Mouse (Mus musculus): ENCODE data around the gene Kif7.
A peak's percentile ranks its signal among the peaks of the same experiment; 100 is the strongest.

Gene Kif7

DNA sequence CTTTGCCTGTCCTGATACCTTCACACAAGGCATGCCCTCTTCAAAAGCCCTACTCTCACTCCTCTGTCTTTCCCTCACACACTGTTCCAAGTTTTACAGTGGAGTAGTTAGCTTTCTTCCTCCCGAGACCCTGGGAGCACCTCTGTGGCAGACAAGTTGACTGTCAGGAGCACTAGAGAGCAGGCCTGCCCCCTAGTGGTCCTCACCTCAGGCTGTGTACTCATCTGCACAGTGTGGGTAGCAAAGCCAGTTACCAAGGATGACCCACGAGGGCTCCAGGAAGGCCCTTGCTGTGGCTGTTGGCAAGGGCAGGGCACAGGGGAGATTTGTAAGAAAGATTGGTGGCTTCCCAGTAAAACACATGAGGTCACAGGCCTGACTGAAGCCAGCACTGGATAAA is 11.6 kb upstream of the Kif7 start:
- peak in 1 of 2 experiments; percentile 57 for DNase-seq (ENCODE audit: low spot score in 2 of 2)

GRCm38 (mm10) chr7:79721386-79721977 is 6.0 kb upstream of the Kif7 start:
- peak in 1 of 2 experiments; percentile 53 for DNase-seq (ENCODE audit: low spot score in 2 of 2)

DNA sequence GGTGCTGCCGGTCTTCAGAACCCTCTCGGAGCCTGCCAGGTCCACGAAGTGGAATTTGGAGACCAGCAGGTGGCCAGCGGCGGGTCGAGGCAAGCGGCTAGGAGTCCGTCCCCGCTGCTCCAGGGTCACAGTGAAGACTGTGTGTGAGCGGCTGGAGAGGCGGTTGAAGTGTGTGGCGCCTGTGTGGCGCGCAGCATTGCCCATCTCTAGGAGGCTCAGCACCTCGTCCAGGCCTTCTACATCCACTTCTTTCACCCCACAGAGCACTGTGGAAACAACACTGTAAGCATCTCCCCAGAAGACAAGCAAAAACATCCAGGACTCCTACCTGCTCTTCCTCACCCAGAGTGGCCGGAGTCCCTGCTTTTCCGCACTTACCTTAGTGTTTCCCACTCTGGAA is 4.7 kb downstream of the Kif7 start:
- no peak for DNase-seq (ENCODE audit: low spot score in 2 of 2)

DNA sequence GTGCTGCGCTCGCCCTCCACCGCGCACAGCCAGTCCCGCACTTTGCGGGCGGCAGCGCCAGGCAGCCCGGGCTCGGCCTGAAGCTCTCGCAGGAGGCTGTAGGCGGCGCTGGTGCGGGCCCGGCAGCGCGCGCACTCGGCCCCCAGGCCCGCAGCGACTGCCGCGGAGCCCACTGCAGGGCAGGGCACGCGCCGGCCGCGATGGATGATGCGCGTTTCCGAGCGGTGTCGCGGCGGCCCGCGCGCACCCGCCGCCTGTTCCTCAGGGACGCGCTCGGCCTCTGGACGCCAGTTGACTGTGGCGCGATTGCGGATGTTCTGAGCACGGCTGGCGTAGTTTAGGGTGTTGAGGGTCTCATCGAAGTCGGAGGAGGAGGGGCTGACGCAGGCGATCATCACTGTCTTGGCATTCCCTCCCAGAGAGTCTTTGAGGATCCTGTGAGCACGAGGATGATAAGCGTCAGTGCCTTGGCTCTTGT is 5.4 kb downstream of the Kif7 start:
- peak in 1 of 2 experiments; percentile 64 for DNase-seq (ENCODE audit: low spot score in 2 of 2)

- DNase-seq (ENCODE audit: low spot score in 2 of 2), result no peak
Observed at GRCm38 (mm10) chr7:79705210-79705609, 10.3 kb downstream of the Kif7 start.

GRCm38 (mm10) chr7:79702755-79703154 is 12.8 kb downstream of the Kif7 start:
- DNase-seq (ENCODE audit: low spot score in 2 of 2), result no peak

DNA sequence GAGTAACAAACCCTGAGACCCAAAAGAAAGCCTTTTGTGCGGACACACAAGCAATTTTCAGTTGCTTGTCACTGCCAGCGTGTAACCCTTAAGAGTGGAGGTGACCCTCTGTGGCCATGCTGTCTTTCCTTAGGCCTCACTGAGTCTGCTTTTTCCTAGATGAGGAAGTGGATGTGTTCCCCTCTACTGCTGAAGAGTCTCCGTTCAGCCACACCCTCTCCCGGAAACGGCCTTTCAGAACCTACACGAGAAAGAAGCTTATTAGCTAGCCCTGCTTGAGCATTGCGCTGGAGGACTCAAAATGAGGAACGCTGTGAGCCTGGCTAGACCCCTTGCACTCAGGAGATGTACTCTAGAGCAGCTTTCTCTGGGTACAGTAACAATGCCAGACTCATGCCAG is 19.0 kb downstream of the Kif7 start:
- DNase-seq (ENCODE audit: low spot score in 2 of 2), result no peak

- DNase-seq (ENCODE audit: low spot score in 2 of 2), result no peak
Observed at GRCm38 (mm10) chr7:79680231-79680630, 35.3 kb downstream of the Kif7 start.

DNA sequence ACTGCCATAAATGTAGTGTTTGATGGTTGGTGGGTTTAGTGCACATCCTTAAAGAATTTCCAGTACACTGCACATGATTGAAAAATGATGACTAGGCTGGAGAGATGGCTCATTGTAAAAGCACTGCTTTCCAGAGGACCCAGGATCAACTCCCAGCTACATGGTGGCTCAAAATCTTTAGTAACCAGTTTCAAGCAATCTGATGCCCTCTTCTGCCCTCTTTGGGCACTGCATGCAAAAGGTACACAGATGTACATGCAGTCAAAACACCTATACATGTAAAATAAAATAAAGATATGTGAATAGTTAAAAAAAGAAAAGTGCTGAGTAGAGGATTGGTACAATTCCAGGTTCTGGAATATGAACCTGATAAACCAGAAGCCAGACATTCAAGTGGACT is 36.3 kb downstream of the Kif7 start:
- DNase-seq (ENCODE audit: low spot score in 2 of 2), result no peak

DNA sequence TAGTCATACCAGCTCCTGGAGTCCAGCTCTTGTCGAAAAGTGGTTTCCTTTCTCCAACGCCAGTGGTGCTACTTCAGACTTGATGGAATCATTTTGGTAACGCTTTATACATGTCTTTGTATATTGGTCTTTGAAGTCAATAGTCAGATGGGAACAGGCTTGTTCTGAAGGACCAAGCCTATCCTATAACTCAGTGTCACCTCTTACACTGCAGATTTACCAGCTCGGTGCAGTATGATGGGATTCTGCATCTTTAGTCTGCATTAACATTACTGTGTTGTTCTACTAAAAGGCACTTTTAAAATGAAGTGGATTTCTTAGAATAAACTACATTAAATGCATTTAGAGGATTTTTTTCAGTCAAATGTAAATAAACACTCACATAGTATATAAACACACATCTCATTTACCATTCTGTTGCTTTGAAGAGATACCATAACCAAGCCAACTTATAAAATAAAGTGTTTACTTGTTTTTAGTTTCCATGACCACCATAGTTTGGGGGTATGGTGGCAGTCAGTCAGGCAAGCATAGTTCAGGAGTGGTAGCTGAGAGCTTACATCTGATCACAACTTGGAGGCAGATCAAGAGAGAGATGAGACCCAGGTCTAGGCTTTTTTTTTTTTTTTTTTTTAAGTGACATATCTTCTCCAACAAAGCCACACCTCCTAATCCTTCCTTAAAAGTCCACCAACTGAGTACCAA is 44.5 kb downstream of the Kif7 start:
- no peak for DNase-seq (ENCODE audit: low spot score in 2 of 2)

GRCm38 (mm10) chr7:79666690-79667089 is 48.8 kb downstream of the Kif7 start:
- DNase-seq (ENCODE audit: low spot score in 2 of 2), result no peak

DNA sequence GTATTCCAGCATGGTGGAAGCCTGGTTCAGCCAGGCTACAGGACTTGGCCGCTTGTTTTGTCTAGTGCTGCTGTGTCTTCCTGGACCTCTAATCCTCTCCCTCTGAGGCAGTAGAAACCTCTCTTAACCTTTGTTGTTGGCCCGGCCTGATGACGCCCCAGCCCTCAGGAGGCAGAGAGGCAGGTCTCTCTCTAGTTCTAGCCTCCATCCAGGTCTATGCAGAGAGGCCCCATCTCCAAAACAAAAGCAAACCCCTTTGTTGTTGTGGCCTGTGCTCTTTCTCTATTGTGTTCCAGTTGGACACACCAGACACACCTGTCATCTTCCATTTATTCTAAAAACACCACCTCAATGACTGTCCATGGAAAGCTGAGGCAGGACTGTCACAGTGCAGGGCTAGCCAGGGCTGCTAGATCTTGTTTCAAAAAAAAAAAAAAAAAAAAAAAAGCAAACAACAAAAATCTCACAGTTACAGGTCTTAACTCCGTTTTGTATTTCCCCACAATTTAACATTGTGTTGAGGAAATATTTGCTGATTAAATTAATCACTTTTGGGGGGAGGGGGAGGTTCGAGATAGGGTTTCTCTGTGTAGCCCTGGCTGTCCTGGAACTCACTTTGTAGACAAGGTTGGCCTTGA is 54.1 kb downstream of the Kif7 start:
- no peak for DNase-seq (ENCODE audit: low spot score in 2 of 2)

DNA sequence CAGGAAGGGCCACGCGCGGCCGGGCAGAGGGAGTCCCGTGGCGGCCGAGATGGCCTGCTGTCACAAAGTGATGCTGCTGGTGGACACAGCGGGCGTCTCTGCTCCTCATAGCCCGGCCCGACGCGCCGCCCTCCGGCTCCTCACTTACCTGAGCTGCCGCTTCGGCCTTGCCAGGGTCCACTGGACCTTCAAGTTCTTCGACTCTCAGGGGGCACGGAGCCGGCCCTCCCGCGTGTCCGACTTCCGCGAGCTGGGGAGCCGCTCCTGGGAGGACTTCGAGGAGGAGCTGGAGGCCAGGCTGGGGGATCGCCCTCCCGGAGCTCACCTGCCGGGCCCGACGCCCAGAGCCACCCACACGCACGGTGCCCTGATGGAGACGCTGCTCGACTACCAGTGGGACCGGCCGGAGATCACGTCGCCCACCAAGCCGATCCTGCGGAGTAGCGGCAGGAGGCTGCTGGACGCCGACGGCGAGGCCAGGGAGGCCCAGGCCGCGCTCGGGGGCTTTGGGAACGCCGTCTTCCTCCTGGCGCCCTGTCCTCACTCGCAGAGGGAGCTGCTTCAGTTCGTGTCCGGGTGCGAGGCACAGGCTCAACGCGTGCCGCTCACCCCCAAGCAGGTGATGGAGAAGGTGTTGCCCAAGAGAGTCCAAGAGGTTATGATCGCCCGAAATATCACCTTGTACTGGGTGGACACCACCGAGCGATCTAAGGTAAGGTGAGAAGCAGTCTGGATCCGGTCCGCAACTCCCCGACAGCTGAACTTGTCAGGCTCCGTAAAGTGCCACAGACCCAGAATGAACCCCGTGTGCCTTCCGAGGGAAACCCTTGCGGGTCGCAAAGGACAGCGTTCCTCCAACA is 55.0 kb downstream of the Kif7 start:
- no peak for DNase-seq (ENCODE audit: low spot score in 2 of 2)

DNA sequence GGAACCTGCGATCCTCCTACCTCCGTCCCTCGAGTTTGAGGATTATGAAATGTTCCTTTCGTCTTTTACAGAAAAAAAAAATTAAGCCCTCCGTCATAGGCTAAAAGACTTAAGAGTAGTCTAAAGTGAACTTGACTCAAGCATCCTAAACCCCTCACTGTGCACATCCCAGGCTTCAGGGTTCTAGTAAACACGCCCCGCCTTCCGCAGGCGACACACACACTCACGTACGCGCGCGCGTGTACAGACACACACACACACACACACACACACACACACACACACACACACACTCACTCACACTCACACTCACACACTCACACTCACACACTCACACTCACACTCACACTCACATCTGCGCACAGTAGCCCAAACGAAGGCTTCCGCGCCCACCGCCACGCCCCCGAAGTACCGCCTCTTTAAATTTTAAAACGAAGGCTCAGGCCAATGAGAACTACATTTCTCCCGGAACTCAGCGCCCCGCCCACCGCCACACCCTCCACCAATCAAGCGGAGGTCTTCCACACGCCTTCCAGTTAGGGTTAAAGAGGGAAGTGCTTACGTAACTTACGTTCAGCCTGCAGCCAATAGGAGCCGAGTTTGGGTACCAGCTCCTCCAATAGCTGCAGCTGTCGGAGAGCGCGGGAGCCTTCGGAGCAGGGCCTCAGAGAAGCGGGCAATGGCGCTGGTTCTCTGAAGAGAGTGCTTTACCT is 55.8 kb downstream of the Kif7 start, which contains the start of gene Ticrr:
TSS of gene Ticrr (plus strand) at position 619 of the 713 bp plus-strand sequence.
- peak; percentile 96 to 98 for DNase-seq (ENCODE audit: low spot score in 2 of 2)

DNA sequence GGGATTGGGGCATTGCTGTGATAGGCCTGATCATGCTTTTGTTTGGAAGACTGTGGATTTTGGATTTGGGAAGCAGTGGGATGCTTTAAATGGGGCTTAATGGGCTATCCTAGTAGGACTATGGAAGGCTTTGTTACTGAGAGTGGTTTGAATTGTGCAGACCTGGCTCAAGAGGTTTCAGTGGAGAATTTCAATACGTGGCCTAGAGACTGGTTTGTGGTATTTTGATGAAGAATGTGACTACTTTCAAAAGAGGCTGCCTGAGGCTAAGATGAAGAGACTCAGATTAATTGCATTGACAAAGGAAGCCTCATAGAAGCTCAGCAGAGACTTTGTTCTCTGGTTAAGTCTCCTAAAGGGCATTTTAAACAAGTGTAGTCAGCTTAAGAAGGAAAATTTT is 60.9 kb downstream of the Kif7 start:
- no peak for DNase-seq (ENCODE audit: low spot score in 2 of 2)

GRCm38 (mm10) chr7:79654185-79654584 is 61.3 kb downstream of the Kif7 start:
- DNase-seq (ENCODE audit: low spot score in 2 of 2), result no peak

- DNase-seq (ENCODE audit: low spot score in 2 of 2), result peak in 1 of 2 experiments; percentile 54
Observed at GRCm38 (mm10) chr7:79649005-79649404, 66.5 kb downstream of the Kif7 start.

Data from frontal cortex, postnatal 10 days (tissue).